8 mouse cellular contexts compared by ENCODE assay signal in the genomic region with DNA sequence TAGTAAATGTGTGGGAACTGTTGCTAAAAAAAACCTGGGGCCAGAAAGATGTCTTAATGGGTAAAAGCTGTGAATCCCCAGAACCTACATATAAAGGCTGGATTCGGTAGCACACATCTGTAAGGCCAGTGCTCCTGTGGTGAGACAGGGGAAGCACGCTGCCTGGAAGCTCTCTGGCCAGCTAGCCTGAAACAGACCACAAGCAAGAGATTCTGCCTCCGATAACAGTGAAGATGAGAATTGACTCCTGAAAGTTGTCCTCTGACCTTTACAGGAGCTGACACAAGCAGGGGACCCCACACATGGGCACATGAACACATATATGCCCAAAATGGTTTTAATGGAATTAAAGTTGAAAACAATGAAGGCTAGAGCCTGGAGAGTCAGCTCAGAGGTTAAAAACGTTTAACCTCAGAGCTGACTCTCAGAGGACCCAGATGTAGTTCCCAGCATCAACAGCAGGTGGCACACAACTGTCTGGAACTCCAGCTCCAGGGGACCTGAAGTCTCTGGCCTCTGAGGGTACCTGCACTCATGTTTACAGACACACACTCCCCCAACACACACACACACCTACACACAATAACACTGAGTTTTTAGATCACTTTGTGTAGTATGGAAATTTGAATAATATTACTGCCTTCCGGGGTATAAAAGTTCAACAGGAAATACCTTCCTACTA. TPM values are rescaled to one million over a fixed set of nuclear protein-coding genes. Genes with fewer than 3 reads are reported as not detected.
DNase-seq lines count a peak whose midpoint lies in the region; ATAC-seq and TF ChIP-seq lines count a peak whose summit lies in the region.

No protein-coding gene starts in this region.

- H3ac ChIP-seq in C2C12 (ENCODE audit: control insufficient read depth, insufficient read length, low read depth) = no peak overlapping the region

- no peak overlapping the region for H3K27ac ChIP-seq in cerebellum, adult 2 months (ENCODE audit: insufficient read depth, low read length)
- H3K27ac ChIP-seq in kidney, postnatal 0 days = no peak overlapping the region
- no peak overlapping the region for H3K27ac ChIP-seq in lung, embryonic 14.5 days (ENCODE audit: low read depth)

- no peaks in the 10 kb centered on the region for H3K36me3 ChIP-seq in C2C12 (ENCODE audit: control insufficient read depth, insufficient read depth)
- no peaks in the 10 kb centered on the region for H3K36me3 ChIP-seq in kidney, postnatal 0 days (ENCODE audit: insufficient read depth, low read length)
- no peaks in the 10 kb centered on the region for H3K36me3 ChIP-seq in lung, embryonic 14.5 days (ENCODE audit: insufficient read depth)

- ATAC-seq in kidney, postnatal 0 days (replicated peaks; ENCODE audit: low FRiP score, low read depth) = no peak
- peak; percentile 42; the same call in 1 of the 2 replicates for ATAC-seq in lung, embryonic 14.5 days (ENCODE audit: insufficient read depth)

- no peaks in the 10 kb centered on the region for H3K9me3 ChIP-seq in kidney, postnatal 0 days (replicated peaks; ENCODE audit: low read length)
- H3K9me3 ChIP-seq in lung, embryonic 14.5 days (ENCODE audit: low read depth, low read length) = no peaks in the 10 kb centered on the region

- peak; percentile 68 for DNase-seq in ES-CJ7 (ENCODE audit: low read depth, low spot score)
- peak; percentile 46 to 68 for DNase-seq in cerebellum, adult 2 months
- DNase-seq in frontal cortex, postnatal 36 days (ENCODE audit: low spot score in 2 of 2) = peak; percentile 63 to 69
- no peak for DNase-seq in kidney, postnatal 0 days (ENCODE audit: low spot score)
- peak; percentile 90 for DNase-seq in lung, embryonic 14.5 days
- DNase-seq in right cerebral cortex, adult 2 months (ENCODE audit: low spot score in 2 of 2) = peak; percentile 74 to 79
- peak; percentile 56 for DNase-seq in yolk sac, embryonic 10.5 days (ENCODE audit: low spot score)

- H3K4me1 ChIP-seq in cerebellum, adult 2 months (ENCODE audit: control insufficient read depth, insufficient read depth, low read length) = no peaks in the 10 kb centered on the region
- no peaks in the 10 kb centered on the region for H3K4me1 ChIP-seq in kidney, postnatal 0 days (replicated peaks; ENCODE audit: insufficient read depth, low read length)
- H3K4me1 ChIP-seq in lung, embryonic 14.5 days (ENCODE audit: insufficient read depth) = no peaks in the 10 kb centered on the region

- no peaks in the 10 kb centered on the region for H3K27me3 ChIP-seq in C2C12 (ENCODE audit: control insufficient read depth, insufficient read depth, insufficient read length)
- no peaks in the 10 kb centered on the region for H3K27me3 ChIP-seq in cerebellum, adult 2 months (ENCODE audit: control insufficient read depth, insufficient read depth, low read length)
- no peaks in the 10 kb centered on the region for H3K27me3 ChIP-seq in kidney, postnatal 0 days (ENCODE audit: insufficient read depth, low read length)
- no peaks in the 10 kb centered on the region for H3K27me3 ChIP-seq in lung, embryonic 14.5 days (ENCODE audit: insufficient read depth, low read length)

- 56% methylated on average over 5 of the region's 5 CpGs for WGBS in cerebellum, adult 2 months
- WGBS in kidney, postnatal 0 days = 57% methylated on average over 5 of the region's 5 CpGs
- 48% methylated on average over 5 of the region's 5 CpGs for WGBS in lung, embryonic 14.5 days

- no peak overlapping the region for H3K9ac ChIP-seq in kidney, postnatal 0 days (ENCODE audit: low read depth, low read length)
- no peak overlapping the region for H3K9ac ChIP-seq in lung, embryonic 14.5 days

- H3K4me2 ChIP-seq in kidney, postnatal 0 days (ENCODE audit: low read length) = no peak overlapping the region
- H3K4me2 ChIP-seq in lung, embryonic 14.5 days = no peak overlapping the region

- TF ChIP-seq CTCF in C2C12 (IDR thresholded peaks at IDR 0.05; ENCODE audit: control insufficient read depth, insufficient read depth, insufficient read length) = peak; percentile 54
- peak; percentile 85 for TF ChIP-seq CTCF in cerebellum, adult 2 months (IDR thresholded peaks at IDR 0.05; ENCODE audit: borderline replicate concordance, insufficient read depth, low read depth, low read length)
- TF ChIP-seq CTCF in kidney, postnatal 0 days (IDR thresholded peaks at IDR 0.05; ENCODE audit: low read depth) = peak; percentile 85
- TF ChIP-seq CTCF in lung, embryonic 14.5 days (IDR thresholded peaks at IDR 0.05; ENCODE audit: low read depth) = peak; percentile 86

- TF ChIP-seq POLR2A in cerebellum, adult 2 months (IDR thresholded peaks at IDR 0.05; ENCODE audit: borderline replicate concordance, insufficient read depth, low read length) = no peak

- H3K79me3 ChIP-seq in C2C12 (ENCODE audit: low read depth) = no peaks in the 10 kb centered on the region

- no peak overlapping the region for H3K4me3 ChIP-seq in C2C12 (ENCODE audit: insufficient read depth, poor library complexity, severe bottlenecking)
- H3K4me3 ChIP-seq in cerebellum, adult 2 months (replicated peaks; ENCODE audit: insufficient read depth, low read depth, low read length) = no peak overlapping the region
- H3K4me3 ChIP-seq in kidney, postnatal 0 days (replicated peaks; ENCODE audit: low read depth, low read length) = no peak overlapping the region
- no peak overlapping the region for H3K4me3 ChIP-seq in lung, embryonic 14.5 days (ENCODE audit: low read depth, low read length)

- H3K79me2 ChIP-seq in C2C12 (ENCODE audit: control insufficient read depth, insufficient read depth) = no peaks in the 10 kb centered on the region

TF ChIP-seq in C2C12, 6 proteins besides CTCF, POLR2A, EP300 and RAD21:
- no peak for TF ChIP-seq FOSL1 (IDR thresholded peaks at IDR 0.05; ENCODE audit: insufficient read depth, low read length, poor library complexity, severe bottlenecking)
- TF ChIP-seq MYOD1 (IDR thresholded peaks at IDR 0.05; ENCODE audit: control insufficient read depth, insufficient read length, low read depth) = no peak
- no peak for TF ChIP-seq MAX (IDR thresholded peaks at IDR 0.05)
- TF ChIP-seq CEBPB (IDR thresholded peaks at IDR 0.05; ENCODE audit: low read depth) = no peak
- TF ChIP-seq MYOG (IDR thresholded peaks at IDR 0.05; ENCODE audit: control insufficient read depth, extremely low read depth, insufficient read length) = no peak
- TF ChIP-seq USF1 (IDR thresholded peaks at IDR 0.05; ENCODE audit: low read depth) = no peak

RNA-seq across cellular contexts. Expression of gene Trim2, which starts 45.8 kb away (rescaled TPM):
- 2.4 TPM for polyA plus RNA-seq in C2C12 (2012; fragmentation: generic; extraction: Trizol)
- 120 and 129 TPM in 2 replicates for polyA plus RNA-seq in cerebellum, adult 2 months (2012; rRNA removed)
- polyA plus RNA-seq in kidney, postnatal 0 days (2015; fragmentation: Nextera tagmentation; extraction: Ambion mirVana) = 23.0 and 24.1 TPM in 2 replicates
- 25.9 and 27.0 TPM in 2 replicates for polyA plus RNA-seq in lung, embryonic 14.5 days (2014; fragmentation: Nextera tagmentation; extraction: Ambion mirVana)
